Mouse (Mus musculus) heart, embryonic 10.5 days (tissue): ENCODE measurements around the gene Plau. TPM values are rescaled to one million over a fixed set of nuclear protein-coding genes. Genes with fewer than 3 reads are reported as not detected.

Experiments
- DNase-seq: peaks from one replicate; pipeline ENCODE4 v3.0.0-alpha.2; 2017; ENCODE audit warnings: low spot score
- H3K27ac ChIP-seq: fragments of 300-500 bp; sonication (generic); 2 replicates; pipeline ENCODE4 v1.5.1; 2016; ENCODE audit warnings: mild to moderate bottlenecking
- H3K27me3 ChIP-seq: fragments of 300-500 bp; sonication (generic); 2 replicates; pipeline ENCODE4 v1.6.1; 2016; ENCODE audit warnings: mild to moderate bottlenecking; ENCODE audit not compliant: poor library complexity, insufficient read depth, severe bottlenecking
- H3K36me3 ChIP-seq: fragments of 300-500 bp; sonication (generic); 2 replicates; pipeline ENCODE4 v1.6.1; 2016; ENCODE audit warnings: mild to moderate bottlenecking, moderate library complexity
- H3K4me1 ChIP-seq: fragments of 300-500 bp; sonication (generic); 2 replicates; pipeline ENCODE4 v1.6.1; 2016; ENCODE audit warnings: mild to moderate bottlenecking
- H3K4me3 ChIP-seq: fragments of 300-500 bp; sonication (generic); 2 replicates; pipeline ENCODE4 v1.5.1; 2016; ENCODE audit warnings: mild to moderate bottlenecking, moderate library complexity
- H3K9me3 ChIP-seq: fragments of 300-500 bp; sonication (generic); 2 replicates; pipeline ENCODE4 v1.6.1; 2016; ENCODE audit warnings: mild to moderate bottlenecking, moderate library complexity
- WGBS: fragments of 180-500 bp; shearing (Covaris S2); methylation state at CpG from one replicate; pipeline ENCODE4 v1.1.7; 2016; 5-methylcytosine and 5-hydroxymethylcytosine counted together
- polyA plus RNA-seq: library from polyadenylated mRNA; unstranded; fragments of >200 nt; fragmentation: Nextera tagmentation; extraction: Ambion mirVana; gene quantifications from 2 replicates; pipeline ENCODE4 v1.2.1, GENCODE M21; 2016

Plau gene
- polyA plus RNA-seq, 1 experiment from 2014 or later = 0.23 TPM

DNA sequence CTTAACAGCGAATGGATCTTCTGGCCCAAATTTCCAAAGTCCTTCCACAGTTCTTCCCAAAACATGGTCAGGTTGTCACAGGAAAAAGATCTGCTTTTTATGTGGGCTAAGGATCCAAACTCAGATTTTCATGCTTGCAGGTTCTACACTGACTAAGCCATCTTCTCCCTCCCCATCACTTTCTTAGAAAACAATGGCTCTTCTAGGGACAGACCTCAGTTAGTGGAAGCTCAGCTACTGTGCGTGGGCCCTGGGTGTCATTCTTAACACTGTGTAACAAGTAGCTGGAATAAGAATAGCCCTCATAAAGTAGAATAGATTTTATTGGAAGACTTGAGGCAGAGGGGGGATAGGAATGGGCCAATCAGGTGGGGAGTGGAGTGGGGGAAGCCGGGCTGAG, 21.0 kb upstream of the Plau start:
- DNase-seq = no peak
- Histone ChIP-seq H3K36me3 (no peaks in the 10 kb centered on the region), H3K27ac (no peak overlapping the region), H3K9me3 (no peaks in the 10 kb centered on the region), H3K4me3 (no peak overlapping the region), H3K4me1 (0 out of 2 replicates have a peak, but pooled peaks cover 3% of the 10 kb centered on the region), H3K27me3 (no peaks in the 10 kb centered on the region)
- 82% methylated on average over 3 of the region's 3 CpGs for WGBS

DNA sequence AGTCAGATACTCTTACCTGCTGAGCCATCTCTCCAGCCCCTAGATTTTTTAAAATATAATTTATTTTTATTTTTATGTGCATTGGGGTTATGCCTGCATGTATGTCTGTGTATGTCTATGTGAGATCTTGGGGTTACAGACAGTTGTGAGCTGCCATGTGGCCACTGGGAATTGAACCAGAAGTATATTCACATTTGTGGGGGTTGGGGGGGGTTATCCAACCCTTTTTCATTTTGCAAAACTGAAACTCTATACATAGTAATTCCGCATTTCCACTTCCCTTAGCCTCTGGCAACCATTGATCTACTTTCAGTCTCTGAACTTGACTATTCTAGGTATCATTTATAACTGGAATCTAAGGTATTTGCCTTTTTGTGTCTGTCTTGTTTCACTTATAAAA, 11.9 kb upstream of the Plau start:
- Histone ChIP-seq H3K27ac (no peak overlapping the region), H3K4me3 (no peak overlapping the region), H3K9me3 (no peaks in the 10 kb centered on the region), H3K27me3 (no peaks in the 10 kb centered on the region), H3K4me1 (0 out of 2 replicates have a peak, but pooled peaks cover 4% of the 10 kb centered on the region), H3K36me3 (no peaks in the 10 kb centered on the region)
- 79% methylated on average over 1 of the region's 1 CpGs for whole genome bisulfite sequencing
- no peak for DNase-seq

DNA sequence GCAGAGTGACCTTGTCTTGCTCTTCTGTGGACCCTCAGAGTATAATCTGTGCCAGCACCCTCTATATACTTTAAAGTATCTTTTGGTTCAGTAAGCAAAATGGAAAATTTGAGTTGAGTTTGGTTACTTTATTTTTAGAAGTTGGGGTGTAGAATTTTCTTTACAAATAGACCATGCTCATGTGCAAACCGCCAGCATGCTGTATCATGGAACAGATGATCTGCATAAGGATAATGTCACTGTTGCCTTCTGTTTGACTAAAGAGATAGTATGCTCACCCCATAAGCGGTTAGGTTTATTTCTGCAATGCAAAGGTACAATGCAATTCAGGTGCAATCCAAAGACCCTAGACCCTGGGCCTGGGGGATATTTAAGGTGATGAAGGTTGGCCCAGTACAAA, 10.9 kb upstream of the Plau start:
- WGBS = 88% methylated on average over 2 of the region's 2 CpGs
- no peak for DNase-seq
- H3K4me3 ChIP-seq = no peak overlapping the region

DNA sequence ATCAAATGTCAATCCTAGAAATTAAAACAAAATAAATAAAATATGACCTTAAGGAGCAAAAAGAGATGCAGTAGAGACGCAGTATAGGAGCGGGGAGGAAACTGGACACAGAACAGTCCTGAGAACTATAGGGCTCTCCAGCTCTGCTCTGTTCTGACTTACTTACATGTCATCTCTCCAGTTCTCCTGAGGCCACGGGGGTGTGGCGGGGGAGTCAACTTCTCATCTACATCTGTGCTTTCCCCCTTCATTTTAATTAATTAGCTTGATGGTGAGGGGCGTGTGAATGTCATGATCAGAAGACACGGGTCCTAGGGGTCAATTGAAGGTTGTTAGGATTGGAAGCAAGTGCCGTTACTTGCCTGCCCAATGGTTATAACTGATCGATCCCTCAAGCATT, 9.4 kb upstream of the Plau start:
- Histone ChIP-seq H3K36me3 (no peaks in the 10 kb centered on the region), H3K27ac (no peak overlapping the region), H3K4me1 (peaks cover 7% of the 10 kb centered on the region; the same call in 1 of the 2 replicates), H3K27me3 (no peaks in the 10 kb centered on the region), H3K4me3 (no peak overlapping the region), H3K9me3 (no peaks in the 10 kb centered on the region)
- 82% methylated on average over 8 of the region's 8 CpGs for WGBS
- no peak for DNase-seq

More for the DNA sequence above, 10.9 kb upstream of the Plau start:
- Histone ChIP-seq H3K4me1 (0 out of 2 replicates have a peak, but pooled peaks cover 5% of the 10 kb centered on the region), H3K36me3 (no peaks in the 10 kb centered on the region), H3K27ac (no peak overlapping the region), H3K27me3 (no peaks in the 10 kb centered on the region), H3K9me3 (no peaks in the 10 kb centered on the region)

- no peaks in the 10 kb centered on the region for H3K36me3 ChIP-seq
- H3K9me3 ChIP-seq = no peaks in the 10 kb centered on the region
- H3K4me1 ChIP-seq = peaks cover 7% of the 10 kb centered on the region; the same call in 1 of the 2 replicates
- no peak for DNase-seq
- H3K27me3 ChIP-seq = no peaks in the 10 kb centered on the region
- 78% methylated on average over 5 of the region's 5 CpGs for WGBS
- H3K4me3 ChIP-seq = no peak overlapping the region
- no peak overlapping the region for H3K27ac ChIP-seq
Observed at GRCm38 (mm10) chr14:20827491-20827890, 9.0 kb upstream of the Plau start.

DNA sequence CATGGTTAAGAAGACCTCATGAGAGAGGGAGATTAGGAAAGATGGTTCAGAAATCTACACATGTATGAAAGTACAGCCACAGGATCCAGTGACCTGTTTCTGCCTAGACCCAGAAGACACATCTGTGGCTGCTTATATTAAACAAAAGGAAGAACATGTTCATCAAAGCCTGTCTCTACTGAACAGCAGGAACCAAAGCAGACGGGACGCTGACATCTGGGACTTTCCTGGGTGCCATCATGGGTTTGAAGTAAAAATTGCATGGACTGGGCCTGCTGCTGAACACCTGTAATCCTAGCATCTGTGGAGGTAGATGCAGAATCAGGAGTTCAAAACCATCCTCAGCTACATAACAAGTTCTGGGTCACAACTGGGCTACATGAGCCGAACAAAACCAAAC, 7.9 kb upstream of the Plau start:
- DNase-seq = no peak
- Histone ChIP-seq H3K9me3 (no peaks in the 10 kb centered on the region), H3K36me3 (no peaks in the 10 kb centered on the region), H3K4me3 (no peak overlapping the region), H3K4me1 (peaks cover 7% of the 10 kb centered on the region; the same call in 1 of the 2 replicates), H3K27ac (no peak overlapping the region), H3K27me3 (no peaks in the 10 kb centered on the region)
- WGBS = 85% methylated on average over 3 of the region's 3 CpGs

DNA sequence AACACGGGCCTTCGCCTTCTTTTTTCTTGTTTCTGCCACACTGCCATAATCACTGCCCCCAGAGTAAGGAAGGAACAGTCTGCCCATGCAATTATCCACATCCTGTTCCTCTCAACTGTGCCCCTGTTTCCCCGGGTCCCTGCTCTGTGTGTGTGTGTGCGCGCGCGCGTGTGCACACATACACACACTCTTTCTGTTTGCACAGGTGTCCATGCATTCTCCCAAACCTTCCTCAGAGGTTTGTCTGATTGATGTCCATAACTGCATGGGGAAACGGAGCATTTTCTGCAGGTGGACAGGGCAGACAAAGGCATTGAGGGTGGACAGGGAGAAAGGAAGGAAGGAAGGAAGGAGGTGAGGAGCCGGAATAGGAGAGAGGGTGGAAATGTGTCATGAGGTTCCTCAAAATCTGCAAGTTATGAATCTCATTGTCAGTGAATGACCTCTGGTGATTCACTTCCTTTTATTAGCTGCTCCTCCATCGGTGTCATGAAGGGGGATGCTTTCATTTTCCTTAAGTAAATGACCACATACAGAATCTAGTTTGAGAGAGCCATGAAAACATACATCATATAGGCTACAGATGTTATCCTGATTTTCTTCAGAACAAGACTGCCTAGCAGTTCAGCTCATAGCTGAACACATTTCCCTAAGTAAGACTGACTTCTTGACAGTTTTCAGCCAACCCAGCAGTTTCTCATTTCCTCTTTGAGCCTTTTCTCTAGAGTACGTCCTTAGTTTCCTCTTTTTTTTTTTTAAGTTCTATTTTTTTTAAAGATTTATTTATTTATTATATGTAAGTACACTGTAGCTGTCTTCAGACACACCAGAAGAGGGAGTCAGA, 6.7 kb upstream of the Plau start:
- Histone ChIP-seq H3K4me3 (no peak overlapping the region), H3K4me1 (peaks cover 7% of the 10 kb centered on the region; the same call in 1 of the 2 replicates), H3K9me3 (no peaks in the 10 kb centered on the region), H3K27me3 (peaks cover 7% of the 10 kb centered on the region; the same call in 1 of the 2 replicates), H3K36me3 (no peaks in the 10 kb centered on the region), H3K27ac (no peak overlapping the region)
- WGBS = 78% methylated on average over 12 of the region's 12 CpGs
- no peak for DNase-seq

GRCm38 (mm10) chr14:20831141-20831910, 5.1 kb upstream of the Plau start:
- no peak for DNase-seq
- Histone ChIP-seq H3K4me3 (no peak overlapping the region), H3K36me3 (no peaks in the 10 kb centered on the region), H3K27ac (no peak overlapping the region), H3K4me1 (peaks cover 7% of the 10 kb centered on the region; the same call in 1 of the 2 replicates), H3K27me3 (peaks cover 7% of the 10 kb centered on the region; the same call in 1 of the 2 replicates), H3K9me3 (no peaks in the 10 kb centered on the region)
- WGBS = 68% methylated on average over 9 of the region's 9 CpGs

DNA sequence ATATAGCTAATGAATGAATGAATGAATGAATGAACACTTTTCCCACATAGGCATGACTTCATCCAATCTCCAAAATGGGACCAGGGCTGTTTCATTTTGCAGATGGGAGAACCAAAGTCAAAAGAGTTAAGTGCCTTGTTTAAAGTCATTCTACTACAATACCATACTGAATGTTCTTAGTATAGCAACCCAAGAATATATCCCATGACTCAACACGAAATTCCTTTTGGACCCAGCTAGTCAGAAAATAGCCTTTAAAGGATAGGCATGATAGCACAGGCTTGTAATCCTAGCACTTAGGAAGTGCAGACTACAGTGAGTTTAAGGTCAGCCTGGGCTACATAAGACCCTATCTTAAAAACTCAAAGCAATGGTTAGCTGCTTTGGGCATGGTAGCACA, 4.5 kb upstream of the Plau start:
- Histone ChIP-seq H3K4me3 (no peak overlapping the region), H3K9me3 (no peaks in the 10 kb centered on the region), H3K4me1 (peaks cover 10% of the 10 kb centered on the region; the same call in 1 of the 2 replicates), H3K27me3 (peaks cover 7% of the 10 kb centered on the region; the same call in 1 of the 2 replicates), H3K36me3 (no peaks in the 10 kb centered on the region), H3K27ac (no peak overlapping the region)
- DNase-seq = no peak
- 62% methylated on average over 1 of the region's 1 CpGs for WGBS

DNA sequence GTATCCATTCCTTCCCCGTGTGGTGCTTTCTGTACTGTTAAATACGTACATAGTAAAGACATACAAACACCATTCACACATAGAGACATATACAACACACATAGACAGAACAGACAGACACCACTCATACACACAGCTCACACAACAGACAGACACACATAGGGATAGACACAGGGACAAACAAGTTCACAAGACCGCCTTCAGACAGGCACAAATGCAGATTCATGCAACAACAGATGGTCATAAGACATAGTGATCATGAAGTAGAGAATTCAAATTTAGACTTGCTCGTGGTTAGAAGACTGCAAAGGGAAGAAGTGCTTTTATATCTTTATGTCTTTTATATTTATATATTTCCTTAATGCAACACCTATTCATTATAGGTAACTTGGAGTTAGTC, 2.9 kb upstream of the Plau start:
- Histone ChIP-seq H3K4me1 (peaks cover 14% of the 10 kb centered on the region; the same call in 1 of the 2 replicates), H3K27ac (no peak overlapping the region), H3K36me3 (no peaks in the 10 kb centered on the region), H3K27me3 (peaks cover 18% of the 10 kb centered on the region), H3K4me3 (no peak overlapping the region), H3K9me3 (no peaks in the 10 kb centered on the region)
- WGBS = 91% methylated on average over 4 of the region's 4 CpGs
- no peak for DNase-seq

DNA sequence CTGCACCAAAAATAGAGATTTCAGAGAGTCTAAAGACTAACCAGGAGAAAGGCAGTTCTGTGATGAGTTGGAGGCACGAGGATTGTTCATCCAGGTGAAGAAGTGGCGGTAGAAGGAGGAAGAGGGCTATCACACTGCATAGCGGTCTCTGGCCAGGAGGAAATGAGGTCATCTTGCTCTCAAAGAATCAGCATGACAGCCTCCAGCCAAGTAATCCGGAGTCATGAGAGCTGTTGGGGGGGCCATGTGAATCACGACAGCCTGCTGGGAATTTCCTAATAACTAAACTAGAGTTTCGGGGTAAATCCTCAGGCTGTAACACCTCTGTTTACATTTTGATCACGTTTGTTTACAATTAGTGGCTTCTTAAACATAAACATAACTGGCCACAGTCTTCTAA, 2.3 kb upstream of the Plau start:
- Histone ChIP-seq H3K27me3 (peaks cover 18% of the 10 kb centered on the region), H3K36me3 (no peaks in the 10 kb centered on the region), H3K4me1 (peaks cover 14% of the 10 kb centered on the region; the same call in 1 of the 2 replicates), H3K4me3 (no peak overlapping the region), H3K9me3 (no peaks in the 10 kb centered on the region), H3K27ac (no peak overlapping the region)
- 42% methylated on average over 7 of the region's 7 CpGs for WGBS
- no peak for DNase-seq

DNA sequence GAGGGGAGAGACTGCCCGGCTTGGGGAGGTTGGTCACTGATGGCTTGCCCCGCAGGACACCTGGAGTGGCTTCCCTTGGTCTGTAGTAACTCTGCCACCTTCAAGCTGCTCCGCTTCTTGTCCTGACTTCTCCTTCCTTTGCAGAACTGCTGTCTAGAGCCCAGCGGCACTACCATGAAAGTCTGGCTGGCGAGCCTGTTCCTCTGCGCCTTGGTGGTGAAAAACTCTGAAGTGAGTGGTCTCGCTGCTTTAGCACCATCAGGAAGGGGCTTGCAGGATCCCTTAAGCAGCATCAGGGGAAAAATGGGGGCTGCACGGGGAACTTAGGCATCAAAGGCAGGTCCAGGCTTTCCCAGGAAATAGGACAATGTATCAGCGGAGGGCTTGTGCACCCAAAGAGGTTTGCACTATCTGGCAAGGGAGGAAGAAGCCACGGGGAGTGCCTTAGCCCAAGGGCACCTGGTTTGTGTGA, 481 bp downstream of the Plau start:
- WGBS = 5% methylated on average over 10 of the region's 10 CpGs
- Histone ChIP-seq H3K27me3 (peaks cover 18% of the 10 kb centered on the region), H3K4me3 (peak overlapping the region; percentile 73), H3K27ac (peak overlapping the region; percentile 88), H3K4me1 (peaks cover 7% of the 10 kb centered on the region; the same call in 1 of the 2 replicates), H3K9me3 (no peaks in the 10 kb centered on the region), H3K36me3 (no peaks in the 10 kb centered on the region)
- no peak for DNase-seq

GRCm38 (mm10) chr14:20837681-20838080, 1.2 kb downstream of the Plau start:
- Histone ChIP-seq H3K27me3 (peaks cover 18% of the 10 kb centered on the region), H3K4me1 (peaks cover 7% of the 10 kb centered on the region; the same call in 1 of the 2 replicates), H3K9me3 (no peaks in the 10 kb centered on the region), H3K4me3 (no peak overlapping the region), H3K36me3 (no peaks in the 10 kb centered on the region), H3K27ac (no peak overlapping the region)
- peak; percentile 67 for DNase-seq
- 73% methylated on average over 7 of the region's 7 CpGs for WGBS
